Mouse (Mus musculus) fat pad, adult 2 months (tissue): ENCODE data around the gene Rnf222.

ENCODE experiments used
- DNase-seq: peaks from one replicate; pipeline ENCODE4 v3.0.0-alpha.2; 2011; ENCODE audit warnings: low read depth, low spot score; ENCODE audit errors: extremely low read depth

Rnf222 gene

DNA sequence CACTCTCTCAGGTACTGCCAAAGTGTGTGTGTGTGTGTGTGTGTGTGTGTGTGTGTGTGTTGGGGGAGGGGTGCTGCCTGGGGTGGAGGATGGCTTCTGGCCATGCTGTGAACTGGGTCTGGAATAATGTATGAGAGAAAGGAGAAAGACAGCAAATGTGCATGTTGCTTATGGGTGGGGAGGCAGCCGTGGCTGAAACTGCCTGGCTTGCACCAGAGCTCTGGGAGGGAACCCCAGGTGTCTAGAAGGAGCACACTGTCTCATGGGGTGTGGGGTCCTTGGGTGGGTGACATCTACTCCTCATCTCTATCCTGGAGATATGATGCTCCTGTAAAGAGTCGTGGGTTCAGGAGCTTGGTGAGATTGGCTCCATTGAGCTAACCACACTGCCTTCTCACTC, 300 bp downstream of the Rnf222 start:
- no peak for DNase-seq

GRCm38 (mm10) chr11:68890625-68891024, 2.3 kb downstream of the Rnf222 start:
- DNase-seq, result no peak

DNA sequence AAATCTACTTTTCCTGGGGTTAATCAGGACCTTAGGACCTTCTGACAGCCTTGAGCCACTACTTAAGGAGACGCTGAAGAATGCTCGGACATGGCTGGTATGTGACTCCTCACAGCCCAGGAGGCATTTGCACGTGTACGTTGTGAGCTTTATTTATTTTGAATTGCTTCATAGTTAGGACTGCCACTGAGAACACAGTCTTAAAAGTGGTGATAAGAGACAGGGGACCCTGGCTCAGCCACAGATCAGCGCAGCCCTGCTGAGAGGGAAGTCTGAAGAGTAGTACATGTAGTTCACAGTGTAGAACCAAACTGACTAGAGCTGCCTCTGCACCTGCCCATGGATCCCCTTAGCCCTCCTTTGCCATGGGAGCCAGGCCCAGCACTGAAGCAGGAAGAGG, 3.5 kb downstream of the Rnf222 start:
- no peak for DNase-seq

DNA sequence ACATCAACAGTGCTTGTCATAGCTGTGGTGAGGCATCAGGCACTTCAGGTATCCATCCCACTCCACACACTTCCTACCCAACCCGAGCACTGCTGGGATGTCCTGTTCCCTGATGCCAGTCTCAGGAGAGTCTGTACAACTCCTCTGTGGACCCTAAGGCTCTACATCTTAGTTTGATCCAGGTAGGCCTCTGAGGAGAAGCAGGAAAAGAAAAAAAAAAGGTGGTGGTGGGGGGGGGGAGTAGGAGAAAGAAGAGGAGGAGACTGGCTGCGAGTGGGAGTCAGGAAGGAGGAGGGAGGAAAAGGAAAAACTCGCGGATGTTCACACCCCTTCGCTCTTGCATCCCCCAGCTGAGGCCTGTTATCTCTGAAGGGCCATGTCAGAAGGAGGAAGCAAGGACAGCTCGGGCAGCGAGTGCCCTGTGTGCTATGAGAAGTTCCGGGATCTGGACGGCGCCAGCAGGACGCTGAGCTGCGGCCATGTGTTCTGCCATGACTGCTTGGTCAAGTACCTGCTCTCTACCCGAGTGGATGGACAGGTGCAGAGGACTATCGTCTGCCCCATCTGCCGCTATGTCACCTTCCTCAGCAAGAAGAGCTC, 4.0 kb downstream of the Rnf222 start:
- DNase-seq, result no peak

DNA sequence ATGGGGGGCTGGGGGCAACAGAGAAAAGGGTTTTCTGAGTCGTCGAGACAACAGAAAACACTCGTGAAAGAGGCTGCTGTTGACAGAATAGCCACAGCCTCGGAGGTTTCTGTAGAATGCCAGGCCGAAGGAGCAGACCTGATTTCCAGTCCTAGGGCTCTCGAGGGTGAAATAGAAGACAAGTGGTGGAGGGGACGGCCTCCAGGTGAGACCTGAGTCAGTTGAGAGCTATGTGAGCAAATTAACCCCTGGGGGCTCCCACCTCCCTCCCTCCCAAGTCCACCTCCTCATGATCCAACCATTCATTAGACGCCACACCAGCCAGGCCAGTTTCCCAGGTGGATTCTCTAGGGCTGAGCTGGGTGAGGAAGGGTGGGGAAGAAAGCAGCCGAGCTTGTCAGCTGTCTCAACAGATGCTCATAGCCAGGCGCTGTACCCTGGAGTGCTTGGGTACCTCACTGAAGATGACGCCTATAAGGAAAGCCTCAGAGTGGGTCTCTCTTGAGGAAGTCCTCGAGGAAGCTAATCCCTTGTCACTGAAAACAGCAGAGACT, 5.6 kb downstream of the Rnf222 start:
- no peak for DNase-seq

- no peak for DNase-seq
Observed at GRCm38 (mm10) chr11:68896247-68896646, 7.9 kb downstream of the Rnf222 start.

- DNase-seq, result no peak
Observed at GRCm38 (mm10) chr11:68897120-68897519, 8.8 kb downstream of the Rnf222 start.

GRCm38 (mm10) chr11:68897838-68898237, 9.5 kb downstream of the Rnf222 start:
- no peak for DNase-seq

DNA sequence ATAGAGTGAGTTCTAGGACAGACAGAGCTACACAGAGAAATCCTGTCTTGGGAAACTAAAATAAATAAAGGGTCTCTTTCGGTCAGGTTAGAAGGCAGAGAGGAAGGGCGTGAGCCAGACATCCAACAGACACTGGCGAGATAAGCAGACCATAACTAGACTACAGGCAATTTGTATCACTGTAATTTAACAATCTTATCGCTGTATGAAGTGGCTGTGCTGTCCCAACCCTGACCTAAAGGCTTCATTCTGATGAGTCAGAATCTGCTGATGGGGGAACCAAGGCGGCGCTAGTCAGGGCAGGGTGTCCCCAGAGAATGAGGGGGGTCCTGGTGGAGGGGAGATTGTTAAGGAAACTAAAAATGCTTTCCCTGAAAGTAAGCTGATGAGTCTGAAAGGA, 10.4 kb downstream of the Rnf222 start:
- no peak for DNase-seq

- DNase-seq, result no peak
Observed at GRCm38 (mm10) chr11:68899815-68900214, 11.5 kb downstream of the Rnf222 start.

- DNase-seq, result no peak
Observed at GRCm38 (mm10) chr11:68900519-68901350, 12.4 kb downstream of the Rnf222 start.

DNA sequence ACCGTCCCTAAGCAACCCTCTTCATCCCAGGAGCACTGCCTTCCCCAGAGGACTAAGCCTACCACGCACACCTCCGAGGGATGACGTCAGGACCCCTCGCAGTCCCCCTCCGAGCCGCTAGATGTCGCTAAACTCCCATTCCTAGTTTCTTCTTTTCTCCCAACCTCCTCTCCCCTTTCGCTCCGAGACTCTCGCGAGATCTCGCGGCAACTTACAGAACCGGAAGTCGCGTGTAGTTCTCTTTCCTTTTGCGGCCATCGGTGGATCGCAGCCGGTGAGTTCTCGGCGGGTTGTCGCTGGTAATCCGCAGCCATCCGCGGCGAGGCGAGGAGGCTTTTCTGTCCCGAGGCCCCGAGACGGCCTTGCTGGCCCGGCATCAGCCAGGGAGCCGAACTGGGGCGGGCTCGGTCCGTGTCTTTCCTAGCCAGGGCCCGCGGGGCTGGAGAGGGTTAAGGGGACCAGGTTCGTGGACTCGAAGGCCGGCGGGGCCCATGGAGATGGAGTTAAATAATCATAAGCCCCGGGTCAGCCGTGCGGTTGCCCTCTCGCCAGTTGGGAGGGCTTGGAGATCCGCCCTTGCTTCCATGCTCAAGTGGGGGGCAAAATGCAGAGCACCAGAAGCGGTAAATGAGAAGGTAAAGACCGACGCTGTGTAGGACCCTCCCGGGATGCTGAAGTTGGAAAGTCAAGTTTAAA, 13.1 kb downstream of the Rnf222 start, which contains the start of gene Rpl26:
Gene Rpl26 (plus strand): TSS at position 233 of the 696 bp plus-strand sequence.
- DNase-seq, result peak; percentile 82

DNA sequence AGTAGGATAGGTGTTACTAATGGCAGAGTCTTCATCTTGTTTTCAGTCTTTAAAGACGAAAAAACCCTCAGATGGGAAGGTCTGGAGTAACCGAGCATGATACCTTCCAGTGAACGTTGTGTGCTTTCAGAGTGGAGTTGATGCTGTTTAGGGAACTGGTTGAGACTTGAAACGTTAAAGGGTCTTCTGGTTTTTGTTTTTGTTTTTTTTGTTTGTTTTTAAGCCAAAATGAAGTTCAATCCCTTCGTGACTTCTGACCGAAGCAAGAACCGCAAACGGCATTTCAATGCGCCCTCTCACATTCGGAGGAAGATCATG, 13.7 kb downstream of the Rnf222 start:
- no peak for DNase-seq

DNA sequence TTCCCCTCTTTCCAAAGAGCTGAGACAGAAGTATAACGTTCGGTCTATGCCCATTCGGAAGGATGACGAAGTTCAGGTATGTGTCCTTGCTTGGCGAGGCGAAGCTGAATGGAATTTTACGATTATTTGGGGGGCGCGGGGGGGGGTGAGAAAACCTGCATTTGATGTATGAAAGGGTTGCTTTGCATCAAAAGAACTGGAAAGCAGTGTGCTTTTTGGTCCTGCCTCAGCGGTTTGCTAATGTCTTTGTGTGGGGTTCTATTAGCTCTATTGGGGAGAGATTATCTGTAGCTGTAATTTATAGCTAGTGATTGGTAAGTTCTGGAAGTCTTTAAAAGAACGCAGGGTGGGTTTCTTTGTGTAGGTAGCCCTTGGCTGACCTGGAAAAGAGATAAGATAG, 14.0 kb downstream of the Rnf222 start:
- no peak for DNase-seq

GRCm38 (mm10) chr11:68902823-68903222, 14.5 kb downstream of the Rnf222 start:
- no peak for DNase-seq

DNA sequence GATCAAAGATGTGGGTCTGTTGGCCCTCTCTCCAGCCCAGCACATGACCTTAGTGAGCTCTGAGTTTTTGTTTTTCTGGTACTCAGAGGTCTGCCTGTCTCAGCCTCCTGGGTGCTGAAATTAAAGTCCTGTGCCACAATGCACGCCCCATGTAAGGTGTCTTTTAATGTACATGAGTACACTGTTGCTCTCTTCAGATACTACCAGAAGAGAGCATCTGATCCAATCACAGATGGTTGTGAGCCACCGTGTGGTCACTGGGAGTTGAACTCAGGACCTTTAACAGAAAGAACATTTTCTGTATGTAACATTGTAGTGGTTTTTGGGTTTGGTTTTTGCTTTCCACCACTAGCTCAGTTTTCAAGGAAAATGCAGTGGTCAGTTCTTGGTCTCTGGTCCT, 15.4 kb downstream of the Rnf222 start:
- no peak for DNase-seq

GRCm38 (mm10) chr11:68904375-68905137, 16.2 kb downstream of the Rnf222 start:
- no peak for DNase-seq

DNA sequence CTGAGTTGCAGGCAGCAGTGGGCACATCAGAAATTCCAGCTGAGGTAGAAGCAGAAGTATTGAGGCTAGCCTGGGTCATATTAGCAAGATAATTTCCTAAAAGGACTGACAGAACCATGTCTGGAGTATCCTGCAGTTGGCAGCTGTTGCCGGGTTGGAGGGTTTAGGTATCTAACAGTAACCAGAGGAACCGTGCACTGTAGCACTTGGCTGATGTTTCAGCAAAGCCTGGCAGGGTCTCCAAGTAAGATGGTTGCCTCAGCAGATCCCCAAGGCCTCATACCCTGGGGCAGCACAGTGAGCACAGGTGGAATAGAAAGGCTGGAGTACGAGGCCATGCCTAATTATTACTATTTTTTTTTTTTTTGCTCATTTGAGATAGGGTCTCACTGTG, 16.8 kb downstream of the Rnf222 start:
- no peak for DNase-seq

- no peak for DNase-seq
Observed at GRCm38 (mm10) chr11:68905665-68906460, 17.5 kb downstream of the Rnf222 start.

DNA sequence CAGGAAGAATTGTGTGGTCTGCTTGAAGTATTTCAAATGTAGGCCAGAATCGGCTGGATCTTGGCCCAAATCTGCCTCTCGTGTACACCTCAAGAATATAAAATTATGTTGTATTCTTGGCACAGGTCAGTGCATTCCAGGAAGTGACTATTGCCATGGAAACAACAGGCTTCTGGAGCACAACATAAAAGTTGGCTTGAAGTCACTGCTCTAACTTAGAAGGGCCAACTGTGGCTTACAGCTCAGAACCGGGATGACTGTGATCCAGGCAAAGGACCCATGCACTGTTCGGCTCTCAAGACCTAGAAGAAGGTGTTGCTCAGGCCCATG, 18.1 kb downstream of the Rnf222 start:
- no peak for DNase-seq
